Mouse (Mus musculus) heart, embryonic 15.5 days (tissue): Measurements from ENCODE around the gene Cox14. TPM values are rescaled to one million over a fixed set of nuclear protein-coding genes. Genes with fewer than 3 reads are reported as not detected.
A peak's percentile ranks its signal among the peaks of the same experiment; 100 is the strongest.

Experiments
- ATAC-seq: fragments of 200-750 bp; cut with Nextera tagmentation; replicated peaks from 2 replicates; pipeline ENCODE4 v1.8.0; 2017; ENCODE audit warnings: low read depth, moderate TSS enrichment; ENCODE audit not compliant: insufficient number of reproducible peaks, insufficient read depth, low FRiP score
- H3K27ac ChIP-seq: fragments of 300-500 bp; sonication (generic); 2 replicates; pipeline ENCODE4 v1.5.1; 2015; ENCODE audit warnings: mild to moderate bottlenecking, inconsistent platforms
- H3K27me3 ChIP-seq: fragments of 300-500 bp; sonication (generic); 2 replicates; pipeline ENCODE4 v1.6.1; 2015; ENCODE audit warnings: inconsistent platforms
- H3K36me3 ChIP-seq: fragments of 300-500 bp; sonication (generic); 2 replicates; pipeline ENCODE4 v1.6.1; 2015; ENCODE audit warnings: mild to moderate bottlenecking, inconsistent platforms
- H3K4me1 ChIP-seq: fragments of 300-500 bp; sonication (generic); replicated peaks from 2 replicates; pipeline ENCODE4 v1.6.1; 2015; ENCODE audit warnings: inconsistent platforms
- H3K4me2 ChIP-seq: fragments of 300-500 bp; sonication (generic); 2 replicates; pipeline ENCODE4 v1.6.1; 2015; ENCODE audit warnings: inconsistent platforms, mild to moderate bottlenecking, moderate library complexity
- H3K4me3 ChIP-seq: fragments of 300-500 bp; sonication (generic); 2 replicates; pipeline ENCODE4 v1.5.1; 2015; ENCODE audit warnings: mild to moderate bottlenecking, inconsistent platforms
- H3K9ac ChIP-seq: fragments of 300-500 bp; sonication (generic); 2 replicates; pipeline ENCODE4 v1.6.1; 2015; ENCODE audit warnings: mild to moderate bottlenecking, inconsistent platforms
- H3K9me3 ChIP-seq: fragments of 300-500 bp; sonication (generic); replicated peaks from 2 replicates; pipeline ENCODE4 v1.6.1; 2016; ENCODE audit warnings: inconsistent platforms
- WGBS: fragments of 180-500 bp; shearing (Covaris S2); methylation state at CpG from one replicate; pipeline ENCODE4 v1.1.7; 2015; ENCODE audit warnings: mixed read lengths; 5-methylcytosine and 5-hydroxymethylcytosine counted together
- polyA plus RNA-seq: library from polyadenylated mRNA; unstranded; fragments of >200 nt; fragmentation: Nextera tagmentation; extraction: Ambion mirVana; gene quantifications from 2 replicates; pipeline ENCODE4 v1.2.1, GENCODE M21; 2015

Gene Cox14
- polyA plus RNA-seq, 1 experiment from 2014 or later, result 187 TPM

DNA sequence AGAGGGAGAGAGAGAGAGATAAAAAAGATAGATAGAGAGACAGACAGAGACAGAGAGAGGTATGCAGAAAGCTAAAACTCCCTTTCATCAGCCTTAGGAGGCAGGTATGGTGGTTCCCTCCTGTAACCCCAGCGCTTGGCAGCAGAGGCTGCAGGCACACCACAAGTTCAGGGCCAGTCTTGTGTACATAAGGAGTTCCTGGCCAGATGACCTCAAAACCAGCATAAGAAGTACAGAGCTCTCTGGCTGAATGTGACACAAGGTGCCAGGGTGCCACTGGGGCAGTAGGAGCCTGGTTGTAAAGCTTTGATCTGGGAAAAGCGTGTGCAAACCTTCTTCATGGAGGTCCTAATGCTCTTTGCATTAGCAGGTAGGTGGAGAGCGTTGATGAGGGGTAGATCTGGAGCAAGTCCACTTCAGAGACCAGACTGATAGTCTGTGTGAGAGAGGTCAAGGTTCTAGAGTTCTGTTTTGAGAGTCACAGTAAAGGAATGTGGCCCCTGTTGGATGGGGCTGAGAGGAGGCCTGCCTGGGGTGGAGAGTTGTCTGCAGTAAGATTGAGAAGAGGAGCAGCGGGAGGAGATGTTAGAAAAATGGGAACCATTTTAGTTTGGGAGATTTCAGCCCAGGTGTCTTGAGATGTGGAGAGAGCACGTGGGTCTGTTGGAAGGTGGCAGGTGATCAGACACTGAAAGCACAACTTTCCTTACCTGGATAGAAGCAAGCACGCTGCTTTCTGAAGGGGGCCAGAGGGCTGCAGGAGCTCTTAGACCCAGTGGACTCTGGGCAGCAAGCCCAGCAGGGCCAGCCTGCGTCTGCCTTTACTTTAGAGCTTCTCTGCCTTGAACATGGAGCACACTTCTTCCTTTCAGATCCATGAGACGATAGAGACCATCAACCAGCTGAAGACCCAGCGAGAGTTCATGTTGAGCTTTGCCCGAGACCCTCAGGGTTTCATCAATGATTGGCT lies 14.9 kb upstream of the Cox14 start:
- peaks cover 33% of the 10 kb centered on the region for H3K4me1 ChIP-seq
- no peak overlapping the region for H3K27ac ChIP-seq
- H3K4me3 ChIP-seq, result no peak overlapping the region
- 85% methylated on average over 10 of the region's 10 CpGs for WGBS
- peaks cover 79% of the 10 kb centered on the region for H3K36me3 ChIP-seq
- no peak overlapping the region for H3K9ac ChIP-seq
- H3K4me2 ChIP-seq, result no peak overlapping the region
- ATAC-seq, result no peak
- no peaks in the 10 kb centered on the region for H3K9me3 ChIP-seq
- H3K27me3 ChIP-seq, result no peaks in the 10 kb centered on the region

- 66% methylated on average over 3 of the region's 3 CpGs for WGBS
- no peak overlapping the region for H3K27ac ChIP-seq
- H3K4me3 ChIP-seq, result no peak overlapping the region
- no peak overlapping the region for H3K9ac ChIP-seq
- no peaks in the 10 kb centered on the region for H3K27me3 ChIP-seq
- H3K36me3 ChIP-seq, result peaks cover 72% of the 10 kb centered on the region
- ATAC-seq, result no peak
- no peaks in the 10 kb centered on the region for H3K9me3 ChIP-seq
- H3K4me2 ChIP-seq, result no peak overlapping the region
- H3K4me1 ChIP-seq, result peaks cover 36% of the 10 kb centered on the region
Measured at GRCm38 (mm10) chr15:99711491-99711890, 13.9 kb upstream of the Cox14 start.

DNA sequence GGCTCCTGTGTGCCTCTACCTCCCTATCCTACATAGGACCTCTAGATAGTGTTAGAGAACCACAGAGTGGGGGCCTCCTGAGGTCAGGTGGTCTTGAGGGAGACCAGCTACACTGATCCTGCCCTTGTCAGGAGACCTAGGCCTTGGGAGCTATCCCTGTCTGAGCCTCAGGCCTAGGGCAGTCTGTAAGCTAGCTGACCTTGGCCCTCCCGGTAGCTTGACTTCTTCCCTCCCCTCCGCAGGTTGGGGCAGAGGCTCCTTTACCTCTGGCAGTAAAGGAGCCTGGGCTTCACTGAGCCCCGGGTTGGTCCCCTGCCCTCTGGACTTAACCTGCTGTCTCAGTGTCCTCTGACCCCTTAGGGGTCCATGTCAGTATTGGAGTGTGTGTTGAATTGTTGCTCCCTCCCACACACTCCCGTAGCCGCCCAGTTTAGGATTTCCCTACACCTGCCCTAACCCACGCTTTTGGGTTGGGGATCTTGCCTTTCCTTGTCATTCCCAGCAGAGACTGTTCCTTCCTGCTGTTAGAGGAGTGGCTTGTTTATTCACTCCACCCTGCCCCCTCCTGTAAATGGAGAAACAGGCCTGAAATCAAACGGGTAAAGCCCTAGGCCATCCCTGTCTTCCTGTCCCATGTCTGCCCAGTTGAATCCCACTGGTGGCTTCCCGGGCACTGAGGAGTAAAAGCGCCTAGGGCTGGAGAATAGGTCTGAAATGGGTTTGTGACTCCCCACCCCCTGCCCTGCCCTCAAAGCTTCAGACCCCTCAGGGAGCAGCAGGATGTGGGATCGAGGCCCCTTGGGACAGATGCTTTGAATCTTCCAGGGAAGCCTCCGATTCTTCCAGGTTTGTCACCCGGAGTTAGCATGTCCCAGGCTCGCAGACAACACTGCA lies 12.5 kb upstream of the Cox14 start:
- peak overlapping the region; percentile 17; the same call in 1 of the 2 replicates for H3K9ac ChIP-seq
- no peak overlapping the region for H3K4me2 ChIP-seq
- H3K27ac ChIP-seq, result peak overlapping the region; percentile 84
- H3K4me1 ChIP-seq, result peaks cover 47% of the 10 kb centered on the region
- H3K27me3 ChIP-seq, result no peaks in the 10 kb centered on the region
- peaks cover 58% of the 10 kb centered on the region for H3K36me3 ChIP-seq
- H3K4me3 ChIP-seq, result no peak overlapping the region
- ATAC-seq, result no peak
- no peaks in the 10 kb centered on the region for H3K9me3 ChIP-seq
- 60% methylated on average over 13 of the region's 13 CpGs for WGBS

- no peak overlapping the region for H3K4me2 ChIP-seq
- peak overlapping the region; percentile 84 for H3K27ac ChIP-seq
- H3K36me3 ChIP-seq, result peaks cover 51% of the 10 kb centered on the region
- H3K4me1 ChIP-seq, result peaks cover 47% of the 10 kb centered on the region
- no peak for ATAC-seq
- H3K27me3 ChIP-seq, result no peaks in the 10 kb centered on the region
- no peak overlapping the region for H3K4me3 ChIP-seq
- H3K9ac ChIP-seq, result peak overlapping the region; percentile 17; the same call in 1 of the 2 replicates
- no peaks in the 10 kb centered on the region for H3K9me3 ChIP-seq
- 66% methylated on average over 3 of the region's 3 CpGs for WGBS
Measured at GRCm38 (mm10) chr15:99713569-99713968, 11.8 kb upstream of the Cox14 start.

- no peak overlapping the region for H3K4me2 ChIP-seq
- H3K36me3 ChIP-seq, result peaks cover 45% of the 10 kb centered on the region
- H3K4me1 ChIP-seq, result peaks cover 47% of the 10 kb centered on the region
- no peaks in the 10 kb centered on the region for H3K27me3 ChIP-seq
- H3K9me3 ChIP-seq, result no peaks in the 10 kb centered on the region
- ATAC-seq, result 0 out of 2 replicates have a peak, but pooled peaks have one; percentile 7
- H3K4me3 ChIP-seq, result no peak overlapping the region
- WGBS, result 41% methylated on average over 4 of the region's 4 CpGs
- H3K27ac ChIP-seq, result peak overlapping the region; percentile 84
- H3K9ac ChIP-seq, result no peak overlapping the region
Measured at GRCm38 (mm10) chr15:99714206-99714605, 11.2 kb upstream of the Cox14 start.

DNA sequence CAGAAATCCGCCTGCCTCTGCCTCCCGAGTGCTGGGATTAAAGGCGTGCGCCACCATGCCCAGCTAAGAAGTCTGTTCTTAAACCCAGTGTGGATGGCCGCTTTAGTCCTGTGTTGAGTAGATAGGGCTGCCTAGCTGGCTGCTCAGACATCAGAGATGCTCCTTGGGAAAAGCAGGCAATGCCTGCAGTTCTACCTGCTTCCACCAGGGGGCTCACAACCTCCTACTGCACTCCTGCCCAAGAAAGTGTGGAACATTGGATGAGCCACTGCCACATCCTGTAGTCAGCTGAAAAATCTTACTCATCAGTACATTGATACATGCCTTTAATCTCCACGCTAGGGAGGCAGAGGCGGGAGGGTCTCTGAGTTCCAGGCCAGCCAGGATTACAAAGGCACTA lies 10.6 kb upstream of the Cox14 start:
- peaks cover 38% of the 10 kb centered on the region for H3K36me3 ChIP-seq
- peak overlapping the region; percentile 84 for H3K27ac ChIP-seq
- H3K4me3 ChIP-seq, result no peak overlapping the region
- no peaks in the 10 kb centered on the region for H3K9me3 ChIP-seq
- no peak overlapping the region for H3K9ac ChIP-seq
- WGBS, result 49% methylated on average over 7 of the region's 7 CpGs
- ATAC-seq, result no peak
- no peak overlapping the region for H3K4me2 ChIP-seq
- H3K27me3 ChIP-seq, result no peaks in the 10 kb centered on the region
- peaks cover 47% of the 10 kb centered on the region for H3K4me1 ChIP-seq

DNA sequence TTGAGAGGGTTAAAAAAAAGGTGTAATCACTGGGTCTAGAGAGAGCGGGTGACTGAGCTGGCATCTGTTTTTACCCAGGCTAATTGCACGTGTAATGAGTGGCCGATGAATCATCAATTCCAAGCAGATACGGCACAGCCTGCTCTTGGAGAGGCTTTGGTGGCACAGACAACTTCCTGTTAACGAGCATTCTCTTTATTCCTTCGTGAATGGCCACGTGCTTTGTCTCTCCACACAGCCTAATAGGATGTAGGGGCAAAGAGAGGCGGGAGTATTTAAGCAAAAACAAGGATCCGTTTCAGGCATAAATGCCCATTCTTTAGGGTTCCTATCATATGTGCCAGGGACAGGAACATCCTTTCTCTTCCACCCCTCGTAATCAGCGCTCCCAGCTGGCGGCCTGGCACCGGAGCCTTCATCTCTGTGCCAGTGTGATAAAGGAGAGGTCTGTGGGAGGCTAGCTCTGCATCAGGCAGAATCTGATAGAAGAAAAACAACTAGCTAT lies 10.0 kb upstream of the Cox14 start:
- Histone ChIP-seq H3K4me3 (no peak overlapping the region), H3K9ac (no peak overlapping the region), H3K4me1 (peaks cover 45% of the 10 kb centered on the region), H3K27me3 (no peaks in the 10 kb centered on the region), H3K27ac (peak overlapping the region; percentile 84; the same call in 1 of the 2 replicates), H3K4me2 (no peak overlapping the region), H3K9me3 (no peaks in the 10 kb centered on the region), H3K36me3 (peaks cover 33% of the 10 kb centered on the region)
- no peak for ATAC-seq
- 71% methylated on average over 13 of the region's 13 CpGs for WGBS

DNA sequence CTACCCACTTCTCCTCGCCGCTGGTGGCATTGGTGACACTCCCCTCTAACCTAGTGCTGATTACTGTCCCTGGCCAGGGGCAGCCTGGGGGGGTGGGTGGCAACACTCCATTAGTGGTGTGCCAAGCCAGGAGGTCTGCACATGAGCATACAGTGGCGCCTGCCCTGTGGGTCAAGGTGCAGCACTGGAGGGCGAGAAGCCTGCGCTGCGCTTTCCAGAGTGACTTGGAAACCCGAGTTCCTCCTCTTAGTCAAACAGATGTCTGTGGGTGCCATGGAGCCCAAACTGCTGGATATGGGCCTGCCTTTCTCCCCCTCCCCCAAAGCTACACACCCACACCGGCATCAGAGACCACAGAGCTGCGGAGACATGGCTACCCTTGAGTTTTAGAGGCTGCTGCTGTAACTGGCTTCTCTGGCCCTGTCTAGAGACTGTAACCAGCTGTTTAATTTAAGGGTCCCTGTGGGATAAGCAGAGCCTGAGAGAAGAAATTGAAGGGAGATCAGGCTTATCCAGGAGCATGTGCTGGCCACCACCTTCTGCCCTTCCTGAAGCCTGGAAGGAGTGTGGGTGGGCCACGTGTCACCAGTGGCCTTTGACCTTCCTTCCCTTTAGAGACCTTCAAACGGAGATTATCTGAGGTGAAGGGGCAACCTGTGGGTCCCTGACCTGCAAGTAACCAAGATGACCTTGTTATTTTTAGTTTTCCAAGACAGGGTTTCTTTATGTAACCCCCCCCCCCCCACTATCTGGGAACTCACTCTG lies 9.3 kb upstream of the Cox14 start:
- H3K4me1 ChIP-seq, result peaks cover 45% of the 10 kb centered on the region
- H3K36me3 ChIP-seq, result peaks cover 25% of the 10 kb centered on the region
- no peak overlapping the region for H3K4me2 ChIP-seq
- no peak overlapping the region for H3K4me3 ChIP-seq
- no peaks in the 10 kb centered on the region for H3K9me3 ChIP-seq
- no peaks in the 10 kb centered on the region for H3K27me3 ChIP-seq
- no peak for ATAC-seq
- no peak overlapping the region for H3K9ac ChIP-seq
- 72% methylated on average over 11 of the region's 11 CpGs for WGBS
- no peak overlapping the region for H3K27ac ChIP-seq

DNA sequence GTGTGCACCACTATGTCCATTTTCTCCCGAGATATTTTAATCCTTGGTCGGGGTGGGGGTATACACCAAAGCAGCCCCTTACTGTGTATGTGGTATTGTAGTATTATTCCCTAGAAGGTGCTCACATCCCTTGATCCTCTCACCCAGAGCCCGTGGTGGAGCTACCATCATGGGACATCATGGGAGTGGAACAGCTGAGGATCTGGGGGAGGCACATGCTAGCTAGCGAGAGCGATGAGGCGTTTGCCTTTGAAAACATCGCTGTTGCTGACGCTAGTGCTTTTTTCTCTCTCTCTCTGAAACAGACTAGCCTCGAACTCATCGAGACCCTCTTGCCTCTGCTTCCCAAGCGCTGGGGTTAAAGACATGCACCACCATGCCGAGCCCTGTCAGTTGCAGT lies 8.6 kb upstream of the Cox14 start:
- H3K4me1 ChIP-seq, result peaks cover 47% of the 10 kb centered on the region
- H3K27me3 ChIP-seq, result no peaks in the 10 kb centered on the region
- peaks cover 19% of the 10 kb centered on the region for H3K36me3 ChIP-seq
- H3K4me3 ChIP-seq, result no peak overlapping the region
- H3K4me2 ChIP-seq, result no peak overlapping the region
- H3K9ac ChIP-seq, result no peak overlapping the region
- ATAC-seq, result no peak
- no peak overlapping the region for H3K27ac ChIP-seq
- no peaks in the 10 kb centered on the region for H3K9me3 ChIP-seq
- WGBS, result 78% methylated on average over 12 of the region's 12 CpGs

DNA sequence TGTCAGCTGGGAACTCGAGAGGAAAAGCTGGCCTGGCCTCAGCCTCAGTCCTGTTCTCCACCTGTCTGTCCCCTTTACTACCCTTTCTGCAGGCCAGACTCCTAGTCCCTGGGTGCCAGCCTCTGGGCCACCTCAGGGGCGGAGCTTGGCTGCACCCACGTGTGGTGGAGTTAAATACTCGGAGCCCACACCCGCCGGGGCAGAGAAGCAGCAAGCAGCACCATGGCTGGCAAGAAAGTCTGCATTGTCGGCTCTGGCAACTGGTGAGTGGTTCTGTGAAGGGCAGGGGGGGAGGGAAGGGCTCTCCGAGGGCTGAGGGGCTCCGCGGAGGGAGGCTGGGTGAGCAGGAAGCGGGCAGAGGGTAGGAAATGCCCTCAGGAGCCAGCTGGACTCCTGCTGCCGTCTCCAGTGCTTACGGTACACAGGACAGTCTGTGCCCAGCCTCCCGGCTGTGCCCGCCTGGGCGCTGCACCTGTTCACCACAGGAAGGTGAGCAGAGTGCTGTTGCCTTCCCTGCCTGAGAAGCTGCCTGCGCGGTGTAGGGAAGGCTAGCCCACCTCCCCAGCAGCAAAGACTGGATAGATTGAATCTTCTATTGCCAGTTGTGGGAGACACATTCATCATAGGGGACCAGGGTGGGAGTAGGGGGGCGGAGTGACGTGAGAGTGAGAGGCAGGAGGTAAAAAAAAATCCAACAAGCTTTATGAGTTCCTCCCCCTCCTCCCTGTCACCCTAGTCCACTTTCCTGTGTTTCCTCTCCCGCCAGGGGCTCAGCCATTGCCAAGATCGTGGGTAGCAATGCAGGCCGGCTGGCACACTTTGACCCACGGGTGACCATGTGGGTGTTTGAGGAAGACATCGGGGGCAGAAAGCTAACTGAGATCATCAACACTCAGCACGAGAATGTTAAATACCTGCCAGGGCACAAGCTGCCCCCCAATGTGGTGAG lies 7.8 kb upstream of the Cox14 start, which contains the start of gene Gpd1:
Gpd1 (plus strand) TSS at position 130 of the 949 bp plus-strand sequence.
- Histone ChIP-seq H3K9ac (no peak within 1 kb of the TSS), H3K4me3 (no peak within 1 kb of the TSS), H3K36me3 (peaks cover 10% of the 10 kb centered on the region), H3K9me3 (no peaks in the 10 kb centered on the region), H3K27me3 (no peaks in the 10 kb centered on the region), H3K27ac (peak within 1 kb of the TSS; percentile 18; the same call in 1 of the 2 replicates), H3K4me1 (peaks cover 53% of the 10 kb centered on the region), H3K4me2 (no peak within 1 kb of the TSS; the same call in 1 of the 2 replicates)
- no peak for ATAC-seq
- 63% methylated on average over 26 of the region's 26 CpGs for WGBS
